Mouse (Mus musculus) adrenal gland, postnatal 25 days (tissue): ENCODE data around the gene Cptp. TPM values are rescaled to one million over a fixed set of nuclear protein-coding genes. Genes with fewer than 3 reads are reported as not detected.

ENCODE experiments used
- DNase-seq: peaks from one replicate; pipeline ENCODE4 v3.0.0; 2021; ENCODE audit warnings: mixed read lengths
- total RNA-seq: library from RNA; stranded (reverse); gene quantifications from 2 replicates; pipeline ENCODE4 v1.2.3, GENCODE M21; 2021

Cptp gene
- total RNA-seq, 1 experiment from 2014 or later, result 23.0 TPM

GRCm38 (mm10) chr4:155887674-155888073, 18.4 kb upstream of the Cptp start:
- DNase-seq, result no peak

DNA sequence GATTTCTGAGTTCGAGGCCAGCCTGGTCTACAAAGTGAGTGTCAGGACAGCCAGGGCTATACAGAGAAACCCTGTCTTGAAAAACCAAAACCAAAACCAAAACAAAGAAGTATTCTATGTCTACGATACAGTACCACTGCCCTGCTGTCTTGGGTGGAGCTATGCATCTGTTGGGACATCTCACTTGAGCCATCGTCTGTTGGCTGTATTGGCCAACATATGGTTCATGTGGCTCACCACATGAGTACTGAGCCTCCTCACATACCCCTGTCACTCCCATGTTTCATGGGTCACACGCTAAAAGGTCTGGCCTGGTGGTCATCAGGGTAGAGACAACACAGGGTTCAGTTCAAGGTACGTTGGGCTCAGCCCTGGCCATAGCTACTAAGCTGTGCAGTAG, 17.1 kb upstream of the Cptp start:
- no peak for DNase-seq

- DNase-seq, result no peak
Measured at GRCm38 (mm10) chr4:155883587-155883986, 14.3 kb upstream of the Cptp start.

GRCm38 (mm10) chr4:155871404-155871803, 2.2 kb upstream of the Cptp start:
- DNase-seq, result no peak

GRCm38 (mm10) chr4:155868614-155869298, 484 bp downstream of the Cptp start:
- no peak for DNase-seq

DNA sequence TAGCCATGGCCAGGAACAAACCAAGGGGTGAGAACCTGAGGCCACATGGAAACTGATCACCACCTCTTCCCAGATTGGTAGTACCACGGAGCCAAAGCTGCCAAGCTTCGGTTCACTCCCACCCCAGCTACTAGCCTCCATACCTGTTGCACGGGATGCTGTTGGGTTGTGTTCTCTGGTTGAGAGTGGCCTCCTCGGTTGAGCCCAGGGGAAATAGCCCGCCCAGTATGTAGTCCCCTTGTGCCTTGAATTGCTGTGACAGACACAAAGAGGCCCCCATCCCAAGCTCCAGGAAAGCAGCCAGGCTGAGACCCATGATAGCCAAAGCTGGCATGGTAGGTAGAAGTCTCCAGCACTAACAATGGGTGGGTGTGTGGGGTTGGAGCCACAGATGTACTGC, 6.2 kb downstream of the Cptp start, which contains the start of gene Tas1r3:
Gene Tas1r3 (minus strand): TSS at position 362 of the 400 bp plus-strand sequence.
- no peak for DNase-seq

DNA sequence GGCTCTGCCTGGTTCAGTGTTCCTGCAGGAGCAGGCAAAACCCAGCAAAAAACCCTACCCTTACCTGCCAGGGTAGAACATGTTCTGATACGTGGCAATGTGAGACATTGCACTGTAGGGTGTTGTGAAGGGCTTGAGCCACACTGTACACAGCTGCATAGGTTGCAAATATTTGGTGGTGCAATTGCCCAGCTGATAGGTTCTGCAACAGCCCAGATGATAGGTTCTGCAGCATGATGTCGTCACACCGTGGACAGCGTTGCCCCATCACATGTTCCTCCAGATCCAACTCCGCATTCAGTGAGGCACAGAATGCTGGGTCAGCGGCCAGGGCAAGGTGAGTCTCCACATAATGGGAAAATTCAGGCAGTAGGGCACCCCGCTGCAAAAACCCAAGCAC, 7.5 kb downstream of the Cptp start:
- DNase-seq, result no peak

GRCm38 (mm10) chr4:155859318-155859717, 9.9 kb downstream of the Cptp start:
- DNase-seq, result peak; percentile 58

GRCm38 (mm10) chr4:155856881-155857280, 12.4 kb downstream of the Cptp start:
- no peak for DNase-seq

GRCm38 (mm10) chr4:155856071-155856470, 13.2 kb downstream of the Cptp start:
- DNase-seq, result no peak

GRCm38 (mm10) chr4:155854991-155855390, 14.2 kb downstream of the Cptp start:
- DNase-seq, result no peak

DNA sequence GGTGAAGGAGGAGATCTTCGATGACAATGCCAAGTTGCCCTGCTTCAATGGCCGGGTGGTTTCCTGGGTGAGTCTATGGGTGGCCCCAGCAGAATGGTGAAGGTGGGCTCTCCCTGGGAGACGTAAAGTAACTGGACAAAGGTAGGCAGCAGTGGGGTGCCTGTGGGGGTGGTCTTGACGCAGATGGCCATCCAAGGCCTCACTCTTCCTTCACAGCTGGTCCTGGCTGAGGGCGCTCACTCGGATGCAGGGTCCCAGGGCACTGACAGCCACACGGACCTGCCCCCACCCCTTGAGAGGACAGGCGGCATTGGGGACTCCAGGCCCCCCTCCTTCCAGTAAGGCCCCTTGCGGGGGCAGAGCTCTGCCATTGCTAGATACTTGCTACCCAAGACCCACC, 15.8 kb downstream of the Cptp start:
- DNase-seq, result no peak

DNA sequence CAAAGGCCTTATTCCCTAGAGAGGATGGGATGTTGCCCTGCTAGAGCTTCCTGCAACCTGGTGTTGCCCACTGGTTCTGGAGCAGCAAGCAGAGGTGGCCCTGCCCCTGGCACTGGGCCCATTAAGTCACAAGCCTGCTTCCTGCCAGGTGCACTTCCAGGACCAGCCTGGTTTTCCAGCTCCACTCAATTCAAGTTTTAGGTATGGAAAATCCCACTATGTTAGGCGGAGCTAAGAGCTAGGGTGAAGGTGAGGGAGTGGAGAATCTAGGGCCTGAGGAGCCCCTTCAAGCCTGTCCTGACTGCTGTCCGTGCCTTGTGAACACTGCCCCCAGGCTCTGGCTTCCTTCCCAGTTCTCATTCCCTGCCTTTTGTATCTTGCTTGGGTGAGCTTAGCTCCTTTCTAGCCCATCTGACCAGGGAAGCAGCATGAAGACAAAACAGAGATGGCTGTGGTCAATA, 17.3 kb downstream of the Cptp start:
- no peak for DNase-seq

DNA sequence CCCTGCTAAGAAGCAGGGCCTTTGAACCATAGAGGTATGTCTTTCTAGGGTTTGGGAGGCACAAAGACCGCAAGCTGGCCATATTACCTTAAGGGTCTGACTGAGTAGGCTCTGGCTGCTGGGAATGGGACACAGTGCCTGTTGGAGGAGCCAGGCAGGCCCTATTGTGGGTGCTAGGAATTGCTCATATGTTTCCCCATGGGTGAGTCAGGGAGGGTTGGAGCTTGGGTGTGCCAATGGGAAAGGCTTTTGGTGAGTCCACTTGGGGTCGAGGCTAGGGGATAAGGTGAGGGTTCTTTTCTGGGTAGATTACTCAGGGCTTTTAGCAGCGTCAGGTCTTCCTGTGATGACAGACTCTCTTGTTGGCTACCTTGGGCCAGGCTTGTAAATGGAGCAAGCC, 17.9 kb downstream of the Cptp start:
- no peak for DNase-seq

GRCm38 (mm10) chr4:155849792-155850451, 19.3 kb downstream of the Cptp start:
- DNase-seq, result no peak

- no peak for DNase-seq
Measured at GRCm38 (mm10) chr4:155849391-155849790, 19.8 kb downstream of the Cptp start.

DNA sequence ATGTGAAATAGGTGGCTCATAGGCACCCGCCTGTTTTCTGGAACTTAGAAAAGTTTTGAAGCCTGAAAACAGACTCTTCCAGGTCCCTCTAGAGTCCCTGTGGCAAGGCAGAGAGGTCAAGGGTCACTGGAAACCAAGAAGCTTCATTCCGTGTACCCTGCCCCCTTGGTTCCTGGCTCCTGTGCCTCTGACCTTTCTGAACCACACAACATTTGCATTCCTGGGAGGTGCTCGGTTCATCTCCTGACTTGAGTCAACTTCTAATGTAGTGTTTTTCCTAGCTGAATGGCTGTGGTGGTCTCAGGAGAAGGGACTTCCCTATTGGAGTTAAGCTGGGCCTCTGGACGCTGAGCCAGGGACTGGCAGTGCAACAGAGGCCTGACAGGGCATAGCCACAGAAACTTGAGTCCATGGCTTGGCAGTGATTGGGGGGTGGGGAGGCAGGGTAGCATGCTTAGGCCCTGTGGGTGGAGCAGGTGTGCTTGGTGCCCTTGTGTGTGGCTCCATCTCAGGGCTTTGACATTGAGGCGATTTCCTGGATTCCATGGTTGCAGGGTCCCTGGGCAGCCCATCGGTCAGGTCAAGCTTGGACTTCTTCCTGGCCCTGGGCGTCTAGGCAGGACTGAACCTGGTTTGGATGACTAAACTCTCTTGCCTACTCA, 20.7 kb downstream of the Cptp start:
- no peak for DNase-seq

DNA sequence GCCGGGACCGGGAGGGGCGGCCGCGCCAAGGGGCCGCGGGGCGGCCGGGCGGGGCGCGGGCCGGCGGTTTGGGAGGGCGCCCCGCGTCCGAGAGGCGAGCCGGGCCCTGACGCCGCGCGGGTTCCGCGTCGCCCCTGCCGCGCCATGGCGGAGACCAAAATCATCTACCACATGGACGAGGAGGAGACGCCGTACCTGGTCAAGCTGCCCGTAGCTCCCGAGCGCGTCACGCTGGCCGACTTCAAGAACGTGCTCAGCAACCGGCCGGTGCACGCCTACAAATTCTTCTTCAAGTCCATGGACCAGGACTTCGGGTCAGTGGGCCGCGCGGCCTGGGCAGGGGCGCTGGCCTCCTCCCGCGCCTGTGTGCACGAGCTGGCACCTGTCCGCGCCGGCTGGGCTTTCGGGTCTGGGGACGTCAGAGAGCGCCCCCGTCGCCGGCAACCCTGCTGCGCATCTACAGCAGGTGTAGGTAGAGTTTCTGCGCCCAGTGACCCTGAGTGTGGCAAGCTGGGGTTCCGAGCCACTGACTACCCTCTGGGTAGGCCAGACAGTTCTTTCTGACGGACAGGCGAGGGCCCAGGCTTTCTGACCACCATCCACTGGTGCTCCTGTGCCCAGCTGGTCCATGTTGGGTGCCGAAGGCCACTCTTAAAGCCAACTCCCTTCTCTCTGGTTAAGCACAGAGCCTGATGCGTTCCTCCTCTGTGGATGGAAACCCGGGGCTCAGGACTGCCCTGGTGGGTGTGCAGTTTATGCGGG, 21.5 kb downstream of the Cptp start:
- peak; percentile 41 for DNase-seq

DNA sequence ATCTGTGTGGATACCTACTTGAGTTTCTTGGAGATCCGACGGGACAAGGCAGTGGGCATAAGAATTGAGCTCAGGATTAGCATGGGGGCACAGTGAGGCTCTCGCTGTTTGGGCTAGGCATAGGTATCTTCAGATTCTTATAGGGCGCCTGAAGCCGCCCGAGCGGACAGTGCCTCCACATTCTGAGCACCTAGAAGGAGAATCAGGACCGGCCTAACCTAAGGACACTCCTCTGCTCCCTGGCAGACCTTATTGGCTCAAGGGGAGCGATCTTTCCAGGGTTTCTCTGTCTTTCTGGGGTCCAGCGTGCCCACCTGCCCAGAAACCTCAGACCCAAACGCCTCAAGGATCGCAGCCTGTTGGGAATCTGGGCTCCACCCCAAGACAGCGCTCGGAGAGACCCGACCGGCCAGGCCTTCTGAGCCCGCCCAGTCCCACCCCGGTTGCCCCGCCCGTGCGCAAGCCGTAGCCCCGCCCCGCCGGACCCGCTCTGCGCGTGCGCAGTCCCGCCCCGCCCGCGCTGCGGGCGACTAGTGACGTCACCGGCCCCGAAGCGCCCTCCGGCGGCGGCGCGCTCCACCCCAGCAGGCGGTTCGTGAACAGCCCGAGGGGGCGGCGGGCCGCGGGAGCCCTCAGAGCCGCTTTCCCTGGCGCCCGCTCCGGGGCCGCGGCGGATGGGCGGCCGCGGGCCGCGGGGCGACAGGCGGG, 22.2 kb downstream of the Cptp start, which contains the start of gene Dvl1:
Gene Dvl1 (plus strand): TSS at position 532 of the 708 bp plus-strand sequence.
- peak; percentile 99 for DNase-seq

DNA sequence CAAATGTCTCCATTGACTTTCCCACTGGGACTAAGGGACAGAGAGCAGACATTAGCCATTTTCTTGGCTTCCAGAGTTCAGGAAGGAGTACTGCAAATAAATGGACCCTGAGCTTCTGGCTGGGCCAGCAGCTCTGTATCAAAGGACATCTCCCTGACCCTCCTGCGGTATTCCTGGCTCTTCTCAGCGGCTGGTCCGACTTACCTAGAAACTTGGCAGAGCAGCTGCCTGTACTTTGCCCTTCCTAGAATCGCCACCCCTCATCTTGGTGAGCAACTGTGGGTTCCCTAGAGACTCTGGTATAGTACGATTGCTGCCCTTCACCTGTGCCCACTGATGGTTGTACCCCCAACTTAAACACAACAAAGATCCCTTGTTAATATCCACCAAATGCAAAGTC, 26.0 kb downstream of the Cptp start:
- no peak for DNase-seq

DNA sequence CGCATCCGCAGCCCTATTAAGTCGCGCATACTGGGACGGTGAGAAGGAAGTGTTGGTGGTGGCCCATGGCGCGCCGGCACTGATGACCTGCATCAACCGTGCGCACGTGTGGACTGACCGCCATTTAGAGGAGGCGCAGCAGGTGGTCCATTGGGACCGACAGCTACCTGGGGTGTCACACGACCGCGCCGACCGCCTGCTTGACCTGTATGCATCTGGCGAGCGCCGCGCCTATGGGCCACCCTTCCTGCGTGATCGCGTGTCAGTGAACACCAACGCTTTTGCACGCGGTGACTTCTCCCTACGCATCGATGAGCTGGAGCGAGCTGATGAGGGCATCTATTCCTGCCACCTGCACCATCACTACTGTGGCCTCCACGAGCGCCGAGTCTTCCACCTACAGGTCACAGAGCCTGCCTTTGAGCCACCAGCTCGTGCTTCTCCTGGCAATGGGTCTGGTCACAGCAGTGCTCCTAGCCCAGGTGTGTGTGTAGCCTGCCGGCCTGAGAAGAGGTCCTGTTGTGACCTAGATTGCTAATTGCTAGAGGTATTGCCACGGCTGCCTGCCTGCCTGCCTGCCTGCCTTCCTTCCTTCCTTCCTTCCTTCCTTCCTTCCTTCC, 27.5 kb downstream of the Cptp start:
- no peak for DNase-seq
